Mouse (Mus musculus): ENCODE results near the gene Prmt3.

GRCm38 (mm10) chr7:49821370-49821769 is 43.2 kb downstream of the Prmt3 start:
- TF ChIP-seq GATA1 (IDR thresholded peaks at IDR 0.05; ENCODE audit: borderline replicate concordance, low read length) (no peak), FLI1 (IDR thresholded peaks at IDR 0.05; ENCODE audit: low read length) (no peak)
